7 mouse cellular contexts compared by ENCODE assay signal in the genomic region with DNA sequence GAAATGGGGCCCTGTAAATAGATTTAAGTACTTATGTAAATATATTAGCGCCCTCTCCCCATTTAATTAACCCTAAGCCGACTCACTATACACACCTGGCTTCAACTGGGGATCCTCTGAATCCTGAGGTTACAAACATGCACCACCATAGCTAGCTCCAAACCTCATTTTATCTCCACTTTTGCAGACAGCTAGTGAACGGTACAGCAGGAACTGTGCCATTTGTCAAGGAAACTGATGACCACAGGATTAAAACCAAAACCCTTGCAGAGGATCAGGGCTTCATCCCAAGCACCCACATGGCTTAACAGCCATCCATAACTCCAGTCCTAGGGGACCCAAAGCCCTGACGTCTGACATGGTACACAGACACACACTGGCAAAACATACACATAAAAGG. TPM values are rescaled to one million over a fixed set of nuclear protein-coding genes. Genes with fewer than 3 reads are reported as not detected.
DNase-seq lines count a peak whose midpoint lies in the region; ATAC-seq and TF ChIP-seq lines count a peak whose summit lies in the region.

No protein-coding gene starts in this region.

- no peak for DNase-seq in lung, postnatal 0 days (ENCODE audit: low spot score)
- DNase-seq in lung, postnatal 4 days, result no peak
- DNase-seq in stomach, postnatal 0 days (ENCODE audit: low spot score), result no peak
- no peak for DNase-seq in thymus, postnatal 25 days
- no peak for DNase-seq in right cerebral cortex, postnatal 14 days

- H3K36me3 ChIP-seq in lung, postnatal 0 days (ENCODE audit: insufficient read depth, low read length), result no peaks in the 10 kb centered on the region
- peaks cover 29% of the 10 kb centered on the region for H3K36me3 ChIP-seq in forebrain, embryonic 13.5 days (ENCODE audit: poor library complexity, severe bottlenecking)
- peaks cover 24% of the 10 kb centered on the region for H3K36me3 ChIP-seq in limb, embryonic 15.5 days
- H3K36me3 ChIP-seq in stomach, postnatal 0 days (ENCODE audit: control insufficient read depth, insufficient read depth, low read length), result peaks cover 1% of the 10 kb centered on the region; the same call in 1 of the 2 replicates

- H3K4me1 ChIP-seq in lung, postnatal 0 days (ENCODE audit: insufficient read depth, low read depth, low read length), result peaks cover 5% of the 10 kb centered on the region; the same call in 1 of the 2 replicates
- H3K4me1 ChIP-seq in forebrain, embryonic 13.5 days, result peaks cover 29% of the 10 kb centered on the region
- peaks cover 22% of the 10 kb centered on the region for H3K4me1 ChIP-seq in limb, embryonic 15.5 days
- H3K4me1 ChIP-seq in stomach, postnatal 0 days (replicated peaks; ENCODE audit: control insufficient read depth, insufficient read depth), result peaks cover 3% of the 10 kb centered on the region

- TF ChIP-seq EP300 in lung, postnatal 0 days (IDR thresholded peaks at IDR 0.05), result no peak
- no peak for TF ChIP-seq EP300 in stomach, postnatal 0 days (optimal IDR thresholded peaks at IDR 0.05)

- no peak for ATAC-seq in lung, postnatal 0 days
- no peak for ATAC-seq in forebrain, embryonic 13.5 days
- ATAC-seq in limb, embryonic 15.5 days (ENCODE audit: insufficient number of reproducible peaks, low FRiP score, low TSS enrichment, low read depth), result no peak
- ATAC-seq in stomach, postnatal 0 days (ENCODE audit: low FRiP score, low TSS enrichment), result no peak

- H3K9ac ChIP-seq in lung, postnatal 0 days (replicated peaks; ENCODE audit: low read depth), result no peak overlapping the region
- H3K9ac ChIP-seq in forebrain, embryonic 13.5 days, result peak overlapping the region; percentile 70
- H3K9ac ChIP-seq in limb, embryonic 15.5 days, result no peak overlapping the region
- H3K9ac ChIP-seq in stomach, postnatal 0 days (ENCODE audit: low read length), result peak overlapping the region; percentile 65

- no peak overlapping the region for H3K27ac ChIP-seq in lung, postnatal 0 days (ENCODE audit: low read length)
- 0 out of 2 replicates have a peak overlapping the region, but pooled peaks have one; percentile 91 for H3K27ac ChIP-seq in forebrain, embryonic 13.5 days
- peak overlapping the region; percentile 91 for H3K27ac ChIP-seq in limb, embryonic 15.5 days
- H3K27ac ChIP-seq in stomach, postnatal 0 days (replicated peaks), result no peak overlapping the region

- 16% methylated on average over 4 of the region's 4 CpGs for WGBS in lung, postnatal 0 days
- WGBS in forebrain, embryonic 13.5 days, result 45% methylated on average over 4 of the region's 4 CpGs
- 20% methylated on average over 4 of the region's 4 CpGs for WGBS in limb, embryonic 15.5 days
- 14% methylated on average over 4 of the region's 4 CpGs for WGBS in stomach, postnatal 0 days

- H3K4me3 ChIP-seq in lung, postnatal 0 days (ENCODE audit: low read depth, low read length), result no peak overlapping the region; the same call in 1 of the 2 replicates
- H3K4me3 ChIP-seq in forebrain, embryonic 13.5 days, result peak overlapping the region; percentile 57
- peak overlapping the region; percentile 60 for H3K4me3 ChIP-seq in limb, embryonic 15.5 days
- H3K4me3 ChIP-seq in stomach, postnatal 0 days (ENCODE audit: low read depth, low read length), result peak overlapping the region; percentile 55; the same call in 1 of the 2 replicates

- H3K4me2 ChIP-seq in lung, postnatal 0 days (replicated peaks; ENCODE audit: low read depth, low read length), result peak overlapping the region; percentile 87
- H3K4me2 ChIP-seq in forebrain, embryonic 13.5 days, result peak overlapping the region; percentile 73
- H3K4me2 ChIP-seq in limb, embryonic 15.5 days, result peak overlapping the region; percentile 95
- H3K4me2 ChIP-seq in stomach, postnatal 0 days (replicated peaks; ENCODE audit: low read depth), result peak overlapping the region; percentile 87

- TF ChIP-seq CTCF in lung, postnatal 0 days (IDR thresholded peaks at IDR 0.05), result no peak
- no peak for TF ChIP-seq CTCF in stomach, postnatal 0 days (IDR thresholded peaks at IDR 0.05; ENCODE audit: low read depth)

- no peaks in the 10 kb centered on the region for H3K27me3 ChIP-seq in lung, postnatal 0 days (replicated peaks; ENCODE audit: insufficient read depth, low read length)
- H3K27me3 ChIP-seq in forebrain, embryonic 13.5 days, result no peaks in the 10 kb centered on the region
- no peaks in the 10 kb centered on the region for H3K27me3 ChIP-seq in limb, embryonic 15.5 days
- H3K27me3 ChIP-seq in stomach, postnatal 0 days (ENCODE audit: control insufficient read depth, insufficient read depth, low read length), result no peaks in the 10 kb centered on the region

- no peaks in the 10 kb centered on the region for H3K9me3 ChIP-seq in lung, postnatal 0 days (ENCODE audit: low read length)
- H3K9me3 ChIP-seq in forebrain, embryonic 13.5 days (replicated peaks), result no peaks in the 10 kb centered on the region
- H3K9me3 ChIP-seq in limb, embryonic 15.5 days, result no peaks in the 10 kb centered on the region
- no peaks in the 10 kb centered on the region for H3K9me3 ChIP-seq in stomach, postnatal 0 days (ENCODE audit: control insufficient read depth, low read length)

RNA-seq across cellular contexts. Expression of a gene that starts 5.5 kb away (rescaled TPM):
- 35.7 and 36.4 TPM in 2 replicates for polyA plus RNA-seq in lung, postnatal 0 days (2015; fragmentation: Nextera tagmentation; extraction: Ambion mirVana)
- polyA plus RNA-seq in forebrain, embryonic 13.5 days (2015; fragmentation: Nextera tagmentation; extraction: Ambion mirVana), result 224 and 229 TPM in 2 replicates
- 127 and 138 TPM in 2 replicates for polyA plus RNA-seq in limb, embryonic 15.5 days (2015; fragmentation: Nextera tagmentation; extraction: Ambion mirVana)
- 79.8 and 84.5 TPM in 2 replicates for polyA plus RNA-seq in stomach, postnatal 0 days (2015; fragmentation: Nextera tagmentation; extraction: Ambion mirVana)

RNA-seq across cellular contexts. Expression of a gene that starts 10.9 kb away (rescaled TPM):
- polyA plus RNA-seq in lung, postnatal 0 days (2015; fragmentation: Nextera tagmentation; extraction: Ambion mirVana), result 34.9 and 36.9 TPM in 2 replicates
- 53.9 and 54.2 TPM in 2 replicates for polyA plus RNA-seq in forebrain, embryonic 13.5 days (2015; fragmentation: Nextera tagmentation; extraction: Ambion mirVana)
- 69.7 and 71.7 TPM in 2 replicates for polyA plus RNA-seq in limb, embryonic 15.5 days (2015; fragmentation: Nextera tagmentation; extraction: Ambion mirVana)
- 27.3 and 29.6 TPM in 2 replicates for polyA plus RNA-seq in stomach, postnatal 0 days (2015; fragmentation: Nextera tagmentation; extraction: Ambion mirVana)

RNA-seq across cellular contexts. Expression of a gene that starts 18.8 kb away (rescaled TPM):
- polyA plus RNA-seq in lung, postnatal 0 days (2015; fragmentation: Nextera tagmentation; extraction: Ambion mirVana), result 59.4 and 66.9 TPM in 2 replicates
- polyA plus RNA-seq in forebrain, embryonic 13.5 days (2015; fragmentation: Nextera tagmentation; extraction: Ambion mirVana), result 51.1 and 53.2 TPM in 2 replicates
- 56.7 and 59.1 TPM in 2 replicates for polyA plus RNA-seq in limb, embryonic 15.5 days (2015; fragmentation: Nextera tagmentation; extraction: Ambion mirVana)
- 113 and 115 TPM in 2 replicates for polyA plus RNA-seq in stomach, postnatal 0 days (2015; fragmentation: Nextera tagmentation; extraction: Ambion mirVana)

RNA-seq across cellular contexts. Expression of a gene that starts 22.1 kb away (rescaled TPM):
- 13.0 TPM in 2 replicates for polyA plus RNA-seq in lung, postnatal 0 days (2015; fragmentation: Nextera tagmentation; extraction: Ambion mirVana)
- 31.8 and 33.4 TPM in 2 replicates for polyA plus RNA-seq in forebrain, embryonic 13.5 days (2015; fragmentation: Nextera tagmentation; extraction: Ambion mirVana)
- 19.6 and 22.7 TPM in 2 replicates for polyA plus RNA-seq in limb, embryonic 15.5 days (2015; fragmentation: Nextera tagmentation; extraction: Ambion mirVana)
- 7.0 and 7.9 TPM in 2 replicates for polyA plus RNA-seq in stomach, postnatal 0 days (2015; fragmentation: Nextera tagmentation; extraction: Ambion mirVana)

RNA-seq across cellular contexts. Expression of a gene that starts 22.1 kb away (rescaled TPM):
- 15.5 and 15.7 TPM in 2 replicates for polyA plus RNA-seq in lung, postnatal 0 days (2015; fragmentation: Nextera tagmentation; extraction: Ambion mirVana)
- polyA plus RNA-seq in forebrain, embryonic 13.5 days (2015; fragmentation: Nextera tagmentation; extraction: Ambion mirVana), result 68.9 and 73.1 TPM in 2 replicates
- 37.3 and 38.4 TPM in 2 replicates for polyA plus RNA-seq in limb, embryonic 15.5 days (2015; fragmentation: Nextera tagmentation; extraction: Ambion mirVana)
- 11.4 and 12.2 TPM in 2 replicates for polyA plus RNA-seq in stomach, postnatal 0 days (2015; fragmentation: Nextera tagmentation; extraction: Ambion mirVana)

Comparison
In these comparisons a context has a peak if more than half of its experiments do, and no peak if none do; other contexts are left out.
1. H3K27ac ChIP-seq: peak in forebrain, embryonic 13.5 days (single experiment) and limb, embryonic 15.5 days (single experiment); none in lung, postnatal 0 days (single experiment) and stomach, postnatal 0 days (single experiment).
2. H3K9ac ChIP-seq: peak in forebrain, embryonic 13.5 days (single experiment) and stomach, postnatal 0 days (single experiment); none in lung, postnatal 0 days (single experiment) and limb, embryonic 15.5 days (single experiment).
3. Peak in every context shown above with its lines, with median percentiles within 50 percentile points of each other: H3K4me2 ChIP-seq.